ENCODE assay signal across 8 mouse cellular contexts in genomic region chr10:7680731-7681301, GRCm38 (mm10). TPM values are rescaled to one million over a fixed set of nuclear protein-coding genes. Genes with fewer than 3 reads are reported as not detected.
DNase-seq lines count a peak whose midpoint lies in the region; ATAC-seq lines count a peak whose summit lies in the region.

Pcmt1 (minus strand) TSS chr10:7681136.
Lats1 (plus strand) TSS chr10:7681214.

- peaks cover 25% of the 10 kb centered on the region for H3K4me1 ChIP-seq in intestine, embryonic 14.5 days (replicated peaks; ENCODE audit: control insufficient read depth, insufficient read depth, low read length)

- peak within 1 kb of the TSS; percentile 64 for H3K4me2 ChIP-seq in intestine, embryonic 14.5 days (ENCODE audit: low read length)

- H3K27ac ChIP-seq in intestine, embryonic 14.5 days (ENCODE audit: low read depth), result peak within 1 kb of the TSS; percentile 98

- H3K4me3 ChIP-seq in intestine, embryonic 14.5 days (ENCODE audit: low read depth, low read length), result peak within 1 kb of the TSS; percentile 85

- peak; percentile 85 for ATAC-seq in intestine, embryonic 14.5 days (replicated peaks; ENCODE audit: low FRiP score, low TSS enrichment, low read depth)
- ATAC-seq in megakaryocyte progenitor cell, adult 5-6 weeks (replicated peaks; ENCODE audit: poor library complexity), result peak; percentile 76

- WGBS in intestine, embryonic 14.5 days, result under 1% methylated on average over 61 of the region's 65 CpGs

- H3K9me3 ChIP-seq in intestine, embryonic 14.5 days (ENCODE audit: control insufficient read depth, low read length), result no peaks in the 10 kb centered on the region

- peaks cover 35% of the 10 kb centered on the region for H3K36me3 ChIP-seq in intestine, embryonic 14.5 days (ENCODE audit: control insufficient read depth, insufficient read depth, low read length)

- H3K9ac ChIP-seq in intestine, embryonic 14.5 days (ENCODE audit: low read length), result peak within 1 kb of the TSS; percentile 99

- no peaks in the 10 kb centered on the region for H3K27me3 ChIP-seq in intestine, embryonic 14.5 days (replicated peaks; ENCODE audit: control insufficient read depth, insufficient read depth, low read length)

- peak; percentile 94 for DNase-seq in adrenal gland, adult 2 months
- peak; percentile 91 for DNase-seq in embryo, embryonic 11 days
- DNase-seq in gastrocnemius, postnatal 25 days, result peak; percentile 85
- peak; percentile 95 for DNase-seq in intestine, embryonic 14.5 days (ENCODE audit: low spot score)
- peak; percentile 75 to 93 for DNase-seq in left cerebral cortex, postnatal 10 days (ENCODE audit: extremely low spot score in 1 of 2, low spot score in 2 of 2)
- DNase-seq in right cerebral cortex, postnatal 10 days (ENCODE audit: low spot score in 2 of 2), result peak; percentile 90 to 93
- peak; percentile 88 for DNase-seq in urinary bladder, postnatal 14 days (ENCODE audit: low spot score)

- intact Hi-C loops in left cerebral cortex, postnatal 10 days (cut with DNase I), result no loop called here

RNA-seq across cellular contexts. Expression of gene Pcmt1, which starts in this region (rescaled TPM):
- total RNA-seq in adrenal gland, adult 2 months (2021), result 10 to 100 TPM; 67.1 to 80.0 TPM
- polyA plus RNA-seq in adrenal gland, adult 2 months (2012; rRNA removed), result 29.2 and 33.3 TPM in 2 replicates
- total RNA-seq in gastrocnemius, postnatal 25 days (2021), result 100 to 1,000 TPM in 1 of 2 experiments, 10 to 100 TPM in 1; 97.2 to 102 TPM
- 110 and 115 TPM in 2 replicates for polyA plus RNA-seq in intestine, embryonic 14.5 days (2014; fragmentation: Nextera tagmentation; extraction: Ambion mirVana)
- total RNA-seq in left cerebral cortex, postnatal 10 days (2021), result 100 to 1,000 TPM; 150 to 153 TPM
- total RNA-seq in megakaryocyte progenitor cell, adult 5-6 weeks (2015), result 68.3 and 83.4 TPM in 2 replicates
- total RNA-seq in megakaryocyte progenitor cell, adult 5-6 weeks (2017), result 64.3 and 66.6 TPM in 2 replicates

RNA-seq across cellular contexts. Expression of gene Lats1, which starts in this region (rescaled TPM):
- 10 to 100 TPM; 43.0 to 63.3 TPM for total RNA-seq in adrenal gland, adult 2 months (2021)
- 7.8 and 9.4 TPM in 2 replicates for polyA plus RNA-seq in adrenal gland, adult 2 months (2012; rRNA removed)
- 10 to 100 TPM in 1 of 2 experiments, 1 to 10 TPM in 1; 9.8 to 10.7 TPM for total RNA-seq in gastrocnemius, postnatal 25 days (2021)
- 15.8 and 16.5 TPM in 2 replicates for polyA plus RNA-seq in intestine, embryonic 14.5 days (2014; fragmentation: Nextera tagmentation; extraction: Ambion mirVana)
- 10 to 100 TPM; 47.2 to 49.2 TPM for total RNA-seq in left cerebral cortex, postnatal 10 days (2021)
- 23.0 and 27.3 TPM in 2 replicates for total RNA-seq in megakaryocyte progenitor cell, adult 5-6 weeks (2015)
- total RNA-seq in megakaryocyte progenitor cell, adult 5-6 weeks (2017), result 13.7 and 14.0 TPM in 2 replicates

Comparison
In these comparisons a context has a peak if more than half of its experiments do, and no peak if none do; other contexts are left out.
1. Peak in every context shown above with its lines: DNase-seq, ATAC-seq, H3K4me3 ChIP-seq and H3K27ac ChIP-seq.